ENCODE assay signal across 8 mouse cellular contexts in the genomic region with DNA sequence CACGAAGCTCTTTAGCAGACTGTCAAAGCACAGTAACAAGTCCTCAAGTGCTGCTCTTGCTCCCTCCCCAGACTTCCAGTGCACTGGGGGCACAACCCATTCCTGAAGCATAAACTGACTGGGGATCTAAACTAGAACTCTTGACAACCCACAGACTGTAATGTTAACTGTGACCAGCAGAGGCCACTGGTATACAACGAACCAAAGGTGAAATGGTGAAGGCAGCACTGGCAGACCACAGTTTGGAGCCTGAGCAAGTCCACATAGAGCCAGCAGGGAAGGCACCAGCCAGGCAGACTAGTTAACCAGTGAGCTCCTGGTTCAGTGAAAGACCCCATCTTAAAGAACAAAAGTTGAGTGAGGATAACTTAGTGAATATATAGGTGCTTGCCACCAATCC. TPM values are rescaled to one million over a fixed set of nuclear protein-coding genes. Genes with fewer than 3 reads are reported as not detected.
DNase-seq lines count a peak whose midpoint lies in the region; ATAC-seq and TF ChIP-seq lines count a peak whose summit lies in the region.

No protein-coding gene starts in this region.

- no peak overlapping the region for H3K9ac ChIP-seq in forebrain, embryonic 11.5 days (ENCODE audit: low read length)
- H3K9ac ChIP-seq in forebrain, embryonic 12.5 days, result no peak overlapping the region

- peak; percentile 74; the same call in 1 of the 2 replicates for TF ChIP-seq CTCF in brain, embryonic 14.5 days (IDR thresholded peaks at IDR 0.05; ENCODE audit: borderline replicate concordance, extremely low read depth, insufficient read depth, insufficient read length)

- peak; percentile 73 for DNase-seq in forebrain, embryonic 11.5 days (ENCODE audit: low spot score)
- DNase-seq in brain, embryonic 14.5 days (ENCODE audit: low read depth), result peak; percentile 76
- peak; percentile 66 for DNase-seq in fibroblast of lung, adult 2 months (ENCODE audit: low read depth)
- DNase-seq in heart, postnatal 4 days, result peak; percentile 83
- peak; percentile 27 to 70 for DNase-seq in layer of hippocampus, postnatal 25 days (ENCODE audit: extremely low spot score in 1 of 2, low spot score in 1 of 2)
- DNase-seq in skeletal muscle tissue, adult 2 months (ENCODE audit: low read depth, low spot score), result peak; percentile 71

- H3K27ac ChIP-seq in forebrain, embryonic 11.5 days (ENCODE audit: low read depth, low read length), result no peak overlapping the region
- no peak overlapping the region for H3K27ac ChIP-seq in forebrain, embryonic 12.5 days

- no peak for ATAC-seq in forebrain, embryonic 11.5 days (replicated peaks; ENCODE audit: low FRiP score)
- no peak for ATAC-seq in forebrain, embryonic 12.5 days (ENCODE audit: low FRiP score)
- peak; percentile 99 for ATAC-seq in megakaryocyte, adult 5-6 weeks (ENCODE audit: poor library complexity, severe bottlenecking)

- H3K4me3 ChIP-seq in forebrain, embryonic 11.5 days (ENCODE audit: low read depth, low read length), result no peak overlapping the region
- H3K4me3 ChIP-seq in forebrain, embryonic 12.5 days (replicated peaks), result no peak overlapping the region

- no peaks in the 10 kb centered on the region for H3K9me3 ChIP-seq in forebrain, embryonic 11.5 days (ENCODE audit: control insufficient read depth, low read length)
- no peaks in the 10 kb centered on the region for H3K9me3 ChIP-seq in forebrain, embryonic 12.5 days

- no peak for TF ChIP-seq POLR2A in brain, embryonic 14.5 days (IDR thresholded peaks at IDR 0.05; ENCODE audit: borderline replicate concordance, extremely low read depth, insufficient read depth, insufficient read length, poor library complexity, severe bottlenecking)

- H3K4me1 ChIP-seq in forebrain, embryonic 11.5 days (replicated peaks; ENCODE audit: control insufficient read depth, insufficient read depth, low read length), result no peaks in the 10 kb centered on the region
- H3K4me1 ChIP-seq in forebrain, embryonic 12.5 days, result peaks cover 11% of the 10 kb centered on the region

- WGBS in forebrain, embryonic 11.5 days, result 30% methylated on average over 2 of the region's 2 CpGs
- 35% methylated on average over 2 of the region's 2 CpGs for WGBS in forebrain, embryonic 12.5 days

- H3K36me3 ChIP-seq in forebrain, embryonic 11.5 days (ENCODE audit: control insufficient read depth, insufficient read depth, low read length), result no peaks in the 10 kb centered on the region
- H3K36me3 ChIP-seq in forebrain, embryonic 12.5 days (replicated peaks), result no peaks in the 10 kb centered on the region

- no peak overlapping the region for H3K4me2 ChIP-seq in forebrain, embryonic 11.5 days (ENCODE audit: low read depth, low read length, severe bottlenecking)
- H3K4me2 ChIP-seq in forebrain, embryonic 12.5 days, result no peak overlapping the region

- H3K27me3 ChIP-seq in forebrain, embryonic 11.5 days (ENCODE audit: control insufficient read depth, insufficient read depth, low read length), result no peaks in the 10 kb centered on the region
- no peaks in the 10 kb centered on the region for H3K27me3 ChIP-seq in forebrain, embryonic 12.5 days

RNA-seq across cellular contexts. Expression of gene Slmap, which starts 43.6 kb away (rescaled TPM):
- polyA plus RNA-seq in forebrain, embryonic 11.5 days (2014; fragmentation: Nextera tagmentation; extraction: Ambion mirVana), result 24.9 and 25.5 TPM in 2 replicates
- 21.1 and 21.6 TPM in 2 replicates for polyA plus RNA-seq in forebrain, embryonic 12.5 days (2016; fragmentation: Nextera tagmentation; extraction: Ambion mirVana)
- 20.5 and 24.5 TPM in 2 replicates for polyA plus RNA-seq in brain, embryonic 14.5 days (2012; rRNA removed)
- 100 to 1,000 TPM; 394 to 444 TPM for total RNA-seq in heart, postnatal 4 days (2021)
- 100 to 1,000 TPM in 1 of 2 experiments, 10 to 100 TPM in 1; 97.5 to 102 TPM for total RNA-seq in layer of hippocampus, postnatal 25 days (2021)
- 66.9 and 76.8 TPM in 2 replicates for total RNA-seq in megakaryocyte, adult 5-6 weeks (2015)
- total RNA-seq in megakaryocyte, adult 5-6 weeks (2017), result 68.6 and 71.2 TPM in 2 replicates
